Mouse (Mus musculus): ENCODE data around the gene Kif5c.

Gene Kif5c

GRCm38 (mm10) chr2:49718935-49719850, 100.1 kb downstream of the Kif5c start:
- DNase-seq (ENCODE audit: low spot score in 2 of 2) = no peak

GRCm38 (mm10) chr2:49719854-49720253, 100.8 kb downstream of the Kif5c start:
- no peak for DNase-seq (ENCODE audit: low spot score in 2 of 2)

GRCm38 (mm10) chr2:49720343-49720742, 101.2 kb downstream of the Kif5c start:
- no peak for DNase-seq (ENCODE audit: low spot score in 2 of 2)

GRCm38 (mm10) chr2:49722331-49722730, 103.2 kb downstream of the Kif5c start:
- DNase-seq (ENCODE audit: low spot score in 2 of 2) = no peak

GRCm38 (mm10) chr2:49722983-49723382, 103.9 kb downstream of the Kif5c start:
- DNase-seq (ENCODE audit: low spot score in 2 of 2) = no peak

- DNase-seq (ENCODE audit: low spot score in 2 of 2) = no peak
Measured at GRCm38 (mm10) chr2:49726672-49727071, 107.6 kb downstream of the Kif5c start.

- DNase-seq (ENCODE audit: low spot score in 2 of 2) = peak; percentile 82 to 86
Measured at GRCm38 (mm10) chr2:49727199-49727598, 108.1 kb downstream of the Kif5c start.

GRCm38 (mm10) chr2:49727686-49728085, 108.6 kb downstream of the Kif5c start:
- DNase-seq (ENCODE audit: low spot score in 2 of 2) = no peak

- DNase-seq (ENCODE audit: low spot score in 2 of 2) = no peak
Measured at GRCm38 (mm10) chr2:49728896-49729610, 110.0 kb downstream of the Kif5c start.

- no peak for DNase-seq (ENCODE audit: low spot score in 2 of 2)
Measured at GRCm38 (mm10) chr2:49729611-49729969, 110.5 kb downstream of the Kif5c start.

- DNase-seq (ENCODE audit: low spot score in 2 of 2) = no peak
Measured at GRCm38 (mm10) chr2:49730183-49730582, 111.1 kb downstream of the Kif5c start.

- DNase-seq (ENCODE audit: low spot score in 2 of 2) = no peak
Measured at GRCm38 (mm10) chr2:49732745-49733655, 113.9 kb downstream of the Kif5c start.

GRCm38 (mm10) chr2:49733656-49734008, 114.5 kb downstream of the Kif5c start:
- DNase-seq (ENCODE audit: low spot score in 2 of 2) = no peak

GRCm38 (mm10) chr2:49734013-49734780, 115.1 kb downstream of the Kif5c start:
- peak; percentile 81 to 85 for DNase-seq (ENCODE audit: low spot score in 2 of 2)

- no peak for DNase-seq (ENCODE audit: low spot score in 2 of 2)
Measured at GRCm38 (mm10) chr2:49735386-49735785, 116.3 kb downstream of the Kif5c start.

- DNase-seq (ENCODE audit: low spot score in 2 of 2) = no peak
Measured at GRCm38 (mm10) chr2:49739046-49739445, 119.9 kb downstream of the Kif5c start.

- no peak for DNase-seq (ENCODE audit: low spot score in 2 of 2)
Measured at GRCm38 (mm10) chr2:49741026-49741425, 121.9 kb downstream of the Kif5c start.

GRCm38 (mm10) chr2:49741895-49742734, 123.0 kb downstream of the Kif5c start:
- DNase-seq (ENCODE audit: low spot score in 2 of 2) = peak; percentile 81 to 87

- no peak for DNase-seq (ENCODE audit: low spot score in 2 of 2)
Measured at GRCm38 (mm10) chr2:49742919-49743318, 123.8 kb downstream of the Kif5c start.

GRCm38 (mm10) chr2:49743775-49744174, 124.7 kb downstream of the Kif5c start:
- no peak for DNase-seq (ENCODE audit: low spot score in 2 of 2)

All from right cerebral cortex, postnatal 10 days (tissue).